Mouse (Mus musculus) stomach, postnatal 0 days (tissue): Measurements from ENCODE around the gene Sorcs1.

ENCODE experiments used
- CTCF ChIP-seq: IDR thresholded peaks from 2 replicates; pipeline ENCODE4 v1.5.1; 2016; ENCODE audit warnings: antibody characterized with exemption, low read depth, mild to moderate bottlenecking, moderate library complexity
- EP300 ChIP-seq: optimal IDR thresholded peaks from 2 replicates; pipeline ENCODE3; 2016; ENCODE audit warnings: antibody characterized with exemption

GRCm38 (mm10) chr19:50640251-50641032, 38.0 kb downstream of the Sorcs1 start:
- TF ChIP-seq CTCF = no peak
- TF ChIP-seq EP300 = no peak
